Mouse (Mus musculus): Measurements from ENCODE around the gene Zbtb20.

DNA sequence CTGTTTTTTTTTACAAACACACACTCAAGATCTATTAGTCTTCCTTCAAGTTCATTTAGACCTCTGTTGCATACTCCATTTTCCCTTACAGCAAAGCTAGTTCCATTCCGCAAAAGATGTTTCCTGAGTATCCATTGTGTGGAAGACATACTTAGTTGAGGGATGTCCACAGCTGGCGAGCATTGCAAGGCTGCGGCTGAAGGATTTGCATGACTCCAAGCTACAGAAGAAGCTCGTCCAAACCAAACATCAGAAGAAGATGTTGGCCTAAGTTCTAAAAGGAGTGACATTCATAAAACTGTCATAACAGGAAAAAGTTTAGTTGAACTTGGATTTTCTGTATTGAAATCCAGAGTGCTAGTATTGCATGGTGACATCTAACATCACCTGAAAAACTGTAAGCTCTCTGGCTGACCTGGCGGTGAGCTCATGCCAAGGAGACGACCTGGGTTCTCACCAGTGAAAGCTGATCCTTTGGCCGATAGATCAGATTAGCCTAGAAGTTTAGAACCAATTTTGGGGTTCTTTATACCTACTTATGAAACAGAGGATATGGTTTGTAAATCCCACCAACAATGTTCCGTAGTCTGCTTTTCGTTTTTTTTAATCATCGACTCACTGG lies 665.0 kb downstream of the Zbtb20 start:
- TF ChIP-seq CTCF (IDR thresholded peaks at IDR 0.05; ENCODE audit: control insufficient read depth, insufficient read depth, insufficient read length) (no peak), MAX (IDR thresholded peaks at IDR 0.05) (no peak)

Data from C2C12 (cell line).